Mouse (Mus musculus): ENCODE data around the gene Zkscan8. TPM values are rescaled to one million over a fixed set of nuclear protein-coding genes. Genes with fewer than 3 reads are reported as not detected.

Zkscan8 gene
- polyA plus RNA-seq (2015; fragmentation: Nextera tagmentation; extraction: Ambion mirVana) = 1.6 and 2.4 TPM in 2 replicates

GRCm38 (mm10) chr13:21530781-21531201 lies at the start of gene Zkscan8:
Gene Zkscan8, minus strand, starts transcription at chr13:21531120.
- peak within 1 kb of the TSS; percentile 39 for H3K4me2 ChIP-seq (replicated peaks; ENCODE audit: low read depth)

DNA sequence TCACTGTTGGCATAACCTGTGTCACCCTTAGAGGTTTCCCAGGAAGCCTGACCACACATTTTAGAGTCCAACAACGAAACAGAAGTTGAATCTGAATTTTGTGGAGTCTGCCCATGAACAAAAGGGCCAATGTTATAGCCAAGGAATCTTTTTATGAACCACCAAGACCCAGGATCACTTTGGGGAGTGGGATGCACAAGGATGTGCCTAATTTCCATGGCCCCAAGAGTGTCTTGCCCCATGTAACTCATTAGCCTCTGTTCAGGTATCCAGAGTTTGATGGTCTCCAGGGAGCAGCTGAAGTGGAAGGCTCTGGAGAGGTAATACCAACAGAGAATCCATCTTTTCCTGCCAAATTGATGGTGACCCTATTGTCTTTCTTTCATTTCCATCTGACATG lies 28.9 kb upstream of the Zkscan8 start, which contains the start of gene Olfr1535:
TSS of gene Olfr1535 (minus strand) at position 101 of the 400 bp plus-strand sequence.
- H3K9me3 ChIP-seq (ENCODE audit: control insufficient read depth, low read length) = no peaks in the 10 kb centered on the region
- WGBS = 59% methylated on average over 1 of the region's 1 CpGs
- DNase-seq (ENCODE audit: low spot score) (no peak), ATAC-seq (ENCODE audit: low FRiP score, low TSS enrichment) (no peak)
- no peak for TF ChIP-seq CTCF (IDR thresholded peaks at IDR 0.05; ENCODE audit: low read depth)
- no peak for TF ChIP-seq EP300 (optimal IDR thresholded peaks at IDR 0.05)
- no peak within 1 kb of the TSS for H3K4me3 ChIP-seq (ENCODE audit: low read depth, low read length)
- no peak within 1 kb of the TSS for H3K4me2 ChIP-seq (replicated peaks; ENCODE audit: low read depth)
- H3K36me3 ChIP-seq (ENCODE audit: control insufficient read depth, insufficient read depth, low read length) = no peaks in the 10 kb centered on the region
- no peaks in the 10 kb centered on the region for H3K4me1 ChIP-seq (replicated peaks; ENCODE audit: control insufficient read depth, insufficient read depth)
- no peak within 1 kb of the TSS for H3K27ac ChIP-seq (replicated peaks)
- no peaks in the 10 kb centered on the region for H3K27me3 ChIP-seq (ENCODE audit: control insufficient read depth, insufficient read depth, low read length)
- H3K9ac ChIP-seq (ENCODE audit: low read length) = no peak within 1 kb of the TSS

More at GRCm38 (mm10) chr13:21530781-21531201, at the start of gene Zkscan8:
- Histone ChIP-seq H3K27ac (replicated peaks) (peak within 1 kb of the TSS; percentile 93), H3K9ac (ENCODE audit: low read length) (peak within 1 kb of the TSS; percentile 95), H3K27me3 (ENCODE audit: control insufficient read depth, insufficient read depth, low read length) (no peaks in the 10 kb centered on the region), H3K4me1 (replicated peaks; ENCODE audit: control insufficient read depth, insufficient read depth) (no peaks in the 10 kb centered on the region), H3K36me3 (ENCODE audit: control insufficient read depth, insufficient read depth, low read length) (no peaks in the 10 kb centered on the region), H3K9me3 (ENCODE audit: control insufficient read depth, low read length) (no peaks in the 10 kb centered on the region), H3K4me3 (ENCODE audit: low read depth, low read length) (peak within 1 kb of the TSS; percentile 84)
- ATAC-seq (ENCODE audit: low FRiP score, low TSS enrichment) = peak; percentile 97
- no peak for TF ChIP-seq EP300 (optimal IDR thresholded peaks at IDR 0.05)
- no peak for TF ChIP-seq CTCF (IDR thresholded peaks at IDR 0.05; ENCODE audit: low read depth)
- DNase-seq (ENCODE audit: low spot score) = peak; percentile 92
- WGBS = under 1% methylated on average over 39 of the region's 39 CpGs

- 40% methylated on average over 3 of the region's 3 CpGs for WGBS
- no peak overlapping the region for H3K9ac ChIP-seq (ENCODE audit: low read length)
- no peak for TF ChIP-seq CTCF (IDR thresholded peaks at IDR 0.05; ENCODE audit: low read depth)
- no peak for ATAC-seq (ENCODE audit: low FRiP score, low TSS enrichment)
- no peak for DNase-seq (ENCODE audit: low spot score)
- no peaks in the 10 kb centered on the region for H3K4me1 ChIP-seq (replicated peaks; ENCODE audit: control insufficient read depth, insufficient read depth)
- no peaks in the 10 kb centered on the region for H3K27me3 ChIP-seq (ENCODE audit: control insufficient read depth, insufficient read depth, low read length)
- H3K4me3 ChIP-seq (ENCODE audit: low read depth, low read length) = no peak overlapping the region
- H3K4me2 ChIP-seq (replicated peaks; ENCODE audit: low read depth) = no peak overlapping the region
- H3K9me3 ChIP-seq (ENCODE audit: control insufficient read depth, low read length) = no peaks in the 10 kb centered on the region
- no peak overlapping the region for H3K27ac ChIP-seq (replicated peaks)
- no peaks in the 10 kb centered on the region for H3K36me3 ChIP-seq (ENCODE audit: control insufficient read depth, insufficient read depth, low read length)
Measured at GRCm38 (mm10) chr13:21550416-21551110, 19.6 kb upstream of the Zkscan8 start.

DNA sequence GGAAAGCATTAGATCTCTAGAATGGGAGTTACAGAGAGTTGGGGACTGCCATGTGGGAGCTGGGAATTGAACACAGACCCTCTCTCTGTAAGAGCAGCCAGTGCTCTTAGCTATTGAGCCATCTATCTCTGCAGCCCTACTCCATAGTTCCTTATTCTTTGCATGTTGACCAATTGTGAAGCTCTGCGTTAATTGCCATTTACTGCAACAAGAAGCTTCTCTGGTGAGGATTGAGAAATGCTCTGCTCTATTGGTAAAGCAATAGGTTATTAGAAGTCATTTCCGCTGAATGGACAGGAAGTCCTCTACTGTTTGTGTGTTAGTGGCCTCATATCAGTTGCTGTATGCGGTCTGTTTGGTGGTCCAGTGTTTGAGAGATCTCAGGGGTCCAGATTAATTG lies 18.6 kb upstream of the Zkscan8 start:
- H3K27ac ChIP-seq (replicated peaks) = no peak overlapping the region
- H3K9me3 ChIP-seq (ENCODE audit: control insufficient read depth, low read length) = no peaks in the 10 kb centered on the region
- no peak overlapping the region for H3K9ac ChIP-seq (ENCODE audit: low read length)
- 88% methylated on average over 3 of the region's 3 CpGs for WGBS
- no peaks in the 10 kb centered on the region for H3K4me1 ChIP-seq (replicated peaks; ENCODE audit: control insufficient read depth, insufficient read depth)
- H3K4me2 ChIP-seq (replicated peaks; ENCODE audit: low read depth) = no peak overlapping the region
- TF ChIP-seq CTCF (IDR thresholded peaks at IDR 0.05; ENCODE audit: low read depth) (no peak), EP300 (optimal IDR thresholded peaks at IDR 0.05) (no peak)
- DNase-seq (ENCODE audit: low spot score) (no peak), ATAC-seq (ENCODE audit: low FRiP score, low TSS enrichment) (no peak)
- no peaks in the 10 kb centered on the region for H3K36me3 ChIP-seq (ENCODE audit: control insufficient read depth, insufficient read depth, low read length)
- H3K27me3 ChIP-seq (ENCODE audit: control insufficient read depth, insufficient read depth, low read length) = no peaks in the 10 kb centered on the region
- H3K4me3 ChIP-seq (ENCODE audit: low read depth, low read length) = no peak overlapping the region

- H3K27ac ChIP-seq (replicated peaks) = no peak within 1 kb of the TSS
- no peaks in the 10 kb centered on the region for H3K36me3 ChIP-seq (ENCODE audit: control insufficient read depth, insufficient read depth, low read length)
- ATAC-seq (ENCODE audit: low FRiP score, low TSS enrichment) = no peak
Measured at GRCm38 (mm10) chr13:21542708-21543107, 11.8 kb upstream of the Zkscan8 start, which contains the start of gene Olfr1366. Gene Olfr1366, minus strand, starts transcription at chr13:21542808.

GRCm38 (mm10) chr13:21530136-21530535 lies 784 bp downstream of the Zkscan8 start:
- TF ChIP-seq CTCF (IDR thresholded peaks at IDR 0.05; ENCODE audit: low read depth) (no peak), EP300 (optimal IDR thresholded peaks at IDR 0.05) (no peak)
- H3K9ac ChIP-seq (ENCODE audit: low read length) = no peak overlapping the region
- ATAC-seq (ENCODE audit: low FRiP score, low TSS enrichment) = no peak
- H3K27me3 ChIP-seq (ENCODE audit: control insufficient read depth, insufficient read depth, low read length) = no peaks in the 10 kb centered on the region
- H3K9me3 ChIP-seq (ENCODE audit: control insufficient read depth, low read length) = no peaks in the 10 kb centered on the region
- H3K4me3 ChIP-seq (ENCODE audit: low read depth, low read length) = peak overlapping the region; percentile 84
- H3K4me1 ChIP-seq (replicated peaks; ENCODE audit: control insufficient read depth, insufficient read depth) = no peaks in the 10 kb centered on the region
- DNase-seq (ENCODE audit: low spot score) = no peak
- no peak overlapping the region for H3K27ac ChIP-seq (replicated peaks)
- H3K4me2 ChIP-seq (replicated peaks; ENCODE audit: low read depth) = peak overlapping the region; percentile 34
- 0 out of 2 replicates have a peak, but pooled peaks cover under 1% of the 10 kb centered on the region for H3K36me3 ChIP-seq (ENCODE audit: control insufficient read depth, insufficient read depth, low read length)
- 39% methylated on average over 7 of the region's 7 CpGs for WGBS

More at GRCm38 (mm10) chr13:21542708-21543107, 11.8 kb upstream of the Zkscan8 start, which contains the start of gene Olfr1366:
- H3K4me3 ChIP-seq (ENCODE audit: low read depth, low read length) = no peak within 1 kb of the TSS
- H3K27me3 ChIP-seq (ENCODE audit: control insufficient read depth, insufficient read depth, low read length) = no peaks in the 10 kb centered on the region
- no peaks in the 10 kb centered on the region for H3K4me1 ChIP-seq (replicated peaks; ENCODE audit: control insufficient read depth, insufficient read depth)
- no peak within 1 kb of the TSS for H3K4me2 ChIP-seq (replicated peaks; ENCODE audit: low read depth)
- no peak within 1 kb of the TSS for H3K9ac ChIP-seq (ENCODE audit: low read length)
- no peaks in the 10 kb centered on the region for H3K9me3 ChIP-seq (ENCODE audit: control insufficient read depth, low read length)
- TF ChIP-seq EP300 (optimal IDR thresholded peaks at IDR 0.05) (no peak), CTCF (IDR thresholded peaks at IDR 0.05; ENCODE audit: low read depth) (no peak)
- DNase-seq (ENCODE audit: low spot score) = no peak
- WGBS = 64% methylated on average over 1 of the region's 1 CpGs

Measured in stomach, postnatal 0 days (tissue).